Mouse (Mus musculus) heart, postnatal 0 days (tissue): ENCODE data around the gene Acsm2. TPM values are rescaled to one million over a fixed set of nuclear protein-coding genes. Genes with fewer than 3 reads are reported as not detected.
A peak's percentile ranks its signal among the peaks of the same experiment; 100 is the strongest.

Experiments used
- ATAC-seq: fragments of 200-750 bp; cut with Nextera tagmentation; 2 replicates; pipeline ENCODE4 v1.8.0; 2017; ENCODE audit warnings: low read depth, moderate number of reproducible peaks, moderate library complexity; ENCODE audit not compliant: insufficient read depth
- DNase-seq: peaks from one replicate; pipeline ENCODE4 v3.0.0-alpha.2; 2016; ENCODE audit warnings: low spot score
- H3K27ac ChIP-seq: fragments of 300-500 bp; sonication (generic); 2 replicates; pipeline ENCODE4 v1.5.1; 2014; ENCODE audit warnings: low read depth, mild to moderate bottlenecking
- H3K27me3 ChIP-seq: fragments of 300-500 bp; sonication (generic); 2 replicates; pipeline ENCODE4 v1.6.1; 2014; ENCODE audit warnings: low read length, mixed read lengths; ENCODE audit not compliant: control insufficient read depth, insufficient read depth
- H3K36me3 ChIP-seq: fragments of 300-500 bp; sonication (generic); replicated peaks from 2 replicates; pipeline ENCODE4 v1.6.1; 2014; ENCODE audit warnings: low read length, mixed read lengths; ENCODE audit not compliant: control insufficient read depth, insufficient read depth
- H3K4me1 ChIP-seq: fragments of 300-500 bp; sonication (generic); 2 replicates; pipeline ENCODE4 v1.6.1; 2014; ENCODE audit warnings: antibody characterized with exemption; ENCODE audit not compliant: control insufficient read depth, insufficient read depth
- H3K4me2 ChIP-seq: fragments of 300-500 bp; sonication (generic); 2 replicates; pipeline ENCODE4 v1.6.1; 2014; ENCODE audit warnings: low read depth, mild to moderate bottlenecking, low read length, moderate library complexity
- H3K4me3 ChIP-seq: fragments of 300-500 bp; sonication (generic); 2 replicates; pipeline ENCODE4 v1.5.1; 2014; ENCODE audit warnings: low read depth, low read length
- H3K9ac ChIP-seq: fragments of 300-500 bp; sonication (generic); replicated peaks from 2 replicates; pipeline ENCODE4 v1.6.1; 2014; ENCODE audit warnings: low read depth, low read length, mixed read lengths
- H3K9me3 ChIP-seq: fragments of 300-500 bp; sonication (generic); replicated peaks from 2 replicates; pipeline ENCODE4 v1.6.1; 2016; ENCODE audit warnings: low read length; ENCODE audit not compliant: control insufficient read depth
- CTCF ChIP-seq: IDR thresholded peaks from 2 replicates; pipeline ENCODE4 v1.5.1; 2016; ENCODE audit warnings: antibody characterized with exemption, control low read depth, low read depth
- EP300 ChIP-seq: IDR thresholded peaks from 2 replicates; pipeline ENCODE4 v1.6.1; 2016; ENCODE audit warnings: antibody characterized with exemption, low read depth
- WGBS: fragments of 180-500 bp; shearing (Covaris S2); extraction: QIAGEN DNeasy Blood & Tissue Kit; methylation state at CpG from one replicate; pipeline ENCODE4 v1.1.7; 2014; 5-methylcytosine and 5-hydroxymethylcytosine counted together
- polyA plus RNA-seq: library from polyadenylated mRNA; unstranded; fragments of >200 nt; fragmentation: Nextera tagmentation; extraction: Ambion mirVana; gene quantifications from 2 replicates; pipeline ENCODE4 v1.2.1, GENCODE M21; 2015
- total RNA-seq: library from RNA; depleted of rRNA; stranded (reverse); fragments of >200 nt; gene quantifications from 2 replicates; pipeline ENCODE4 v1.2.3, GENCODE M21; 2014; ENCODE audit warnings: low replicate concordance

Acsm2 gene
- total and polyA plus RNA-seq, 2 experiments from 2014 or later: not detected

GRCm38 (mm10) chr7:119519163-119519562, 35.0 kb upstream of the Acsm2 start, which contains the start of gene Acsm5:
TSS of gene Acsm5 (plus strand) at chr7:119519463.
- no peak for DNase-seq
- Histone ChIP-seq H3K4me3 (no peak within 1 kb of the TSS), H3K27ac (no peak within 1 kb of the TSS), H3K36me3 (no peaks in the 10 kb centered on the region), H3K27me3 (0 out of 2 replicates have a peak, but pooled peaks cover 4% of the 10 kb centered on the region), H3K9me3 (no peaks in the 10 kb centered on the region), H3K9ac (no peak within 1 kb of the TSS), H3K4me2 (no peak within 1 kb of the TSS), H3K4me1 (no peaks in the 10 kb centered on the region)
- ATAC-seq: no peak
- TF ChIP-seq EP300: no peak
- TF ChIP-seq CTCF: no peak
- WGBS: 61% methylated on average over 5 of the region's 5 CpGs

GRCm38 (mm10) chr7:119519654-119520053, 34.5 kb upstream of the Acsm2 start:
- Histone ChIP-seq H3K9ac (no peak overlapping the region), H3K36me3 (no peaks in the 10 kb centered on the region), H3K27ac (no peak overlapping the region), H3K4me3 (no peak overlapping the region), H3K9me3 (no peaks in the 10 kb centered on the region), H3K4me2 (no peak overlapping the region), H3K27me3 (0 out of 2 replicates have a peak, but pooled peaks cover 4% of the 10 kb centered on the region), H3K4me1 (no peaks in the 10 kb centered on the region)
- 43% methylated on average over 5 of the region's 5 CpGs for WGBS
- no peak for ATAC-seq
- peak; percentile 8 for DNase-seq
- TF ChIP-seq CTCF: peak; percentile 69
- TF ChIP-seq EP300: no peak

GRCm38 (mm10) chr7:119521816-119522215, 32.3 kb upstream of the Acsm2 start:
- no peaks in the 10 kb centered on the region for H3K4me1 ChIP-seq
- H3K9ac ChIP-seq: no peak overlapping the region
- no peak overlapping the region for H3K27ac ChIP-seq
- TF ChIP-seq CTCF (no peak), EP300 (no peak)
- no peaks in the 10 kb centered on the region for H3K27me3 ChIP-seq
- no peak overlapping the region for H3K4me2 ChIP-seq
- no peaks in the 10 kb centered on the region for H3K36me3 ChIP-seq
- WGBS: 62% methylated on average over 3 of the region's 3 CpGs
- no peaks in the 10 kb centered on the region for H3K9me3 ChIP-seq
- H3K4me3 ChIP-seq: no peak overlapping the region
- ATAC-seq (no peak), DNase-seq (no peak)

GRCm38 (mm10) chr7:119522385-119522784, 31.8 kb upstream of the Acsm2 start:
- 67% methylated on average over 1 of the region's 1 CpGs for WGBS
- Histone ChIP-seq H3K27me3 (no peaks in the 10 kb centered on the region), H3K4me3 (no peak overlapping the region), H3K9ac (no peak overlapping the region), H3K4me2 (no peak overlapping the region), H3K36me3 (no peaks in the 10 kb centered on the region), H3K9me3 (no peaks in the 10 kb centered on the region), H3K27ac (no peak overlapping the region), H3K4me1 (no peaks in the 10 kb centered on the region)
- DNase-seq (no peak), ATAC-seq (no peak)
- TF ChIP-seq CTCF (no peak), EP300 (no peak)

- H3K36me3 ChIP-seq: no peaks in the 10 kb centered on the region
- TF ChIP-seq EP300 (no peak), CTCF (no peak)
- H3K4me2 ChIP-seq: no peak within 1 kb of the TSS
- H3K27ac ChIP-seq: no peak within 1 kb of the TSS
- DNase-seq: no peak
- no peaks in the 10 kb centered on the region for H3K27me3 ChIP-seq
- no peaks in the 10 kb centered on the region for H3K4me1 ChIP-seq
- 55% methylated on average over 4 of the region's 4 CpGs for WGBS
- H3K9me3 ChIP-seq: no peaks in the 10 kb centered on the region
- H3K9ac ChIP-seq: no peak within 1 kb of the TSS
- H3K4me3 ChIP-seq: no peak within 1 kb of the TSS
- ATAC-seq: no peak
Measured at GRCm38 (mm10) chr7:119523389-119523788, 30.8 kb upstream of the Acsm2 start, which contains the start of gene Pdilt. TSS of gene Pdilt (minus strand) at chr7:119523489.

- H3K27ac ChIP-seq: no peak overlapping the region
- H3K4me1 ChIP-seq: no peaks in the 10 kb centered on the region
- ATAC-seq (peak; percentile 47; the same call in 1 of the 2 replicates), DNase-seq (no peak)
- no peaks in the 10 kb centered on the region for H3K27me3 ChIP-seq
- no peak overlapping the region for H3K4me2 ChIP-seq
- no peaks in the 10 kb centered on the region for H3K9me3 ChIP-seq
- H3K4me3 ChIP-seq: no peak overlapping the region
- H3K9ac ChIP-seq: no peak overlapping the region
- TF ChIP-seq CTCF (no peak), EP300 (no peak)
- no peaks in the 10 kb centered on the region for H3K36me3 ChIP-seq
- 22% methylated on average over 2 of the region's 2 CpGs for WGBS
Measured at GRCm38 (mm10) chr7:119525881-119526281, 28.3 kb upstream of the Acsm2 start.
